Mouse (Mus musculus) heart, embryonic 15.5 days (tissue): ENCODE measurements around the gene Pigh. TPM values are rescaled to one million over a fixed set of nuclear protein-coding genes. Genes with fewer than 3 reads are reported as not detected.

Experiments
- ATAC-seq: fragments of 200-750 bp; cut with Nextera tagmentation; replicated peaks from 2 replicates; pipeline ENCODE4 v1.8.0; 2017; ENCODE audit warnings: low read depth, moderate TSS enrichment; ENCODE audit not compliant: insufficient number of reproducible peaks, insufficient read depth, low FRiP score
- H3K27ac ChIP-seq: fragments of 300-500 bp; sonication (generic); 2 replicates; pipeline ENCODE4 v1.5.1; 2015; ENCODE audit warnings: mild to moderate bottlenecking, inconsistent platforms
- H3K27me3 ChIP-seq: fragments of 300-500 bp; sonication (generic); 2 replicates; pipeline ENCODE4 v1.6.1; 2015; ENCODE audit warnings: inconsistent platforms
- H3K36me3 ChIP-seq: fragments of 300-500 bp; sonication (generic); 2 replicates; pipeline ENCODE4 v1.6.1; 2015; ENCODE audit warnings: mild to moderate bottlenecking, inconsistent platforms
- H3K4me1 ChIP-seq: fragments of 300-500 bp; sonication (generic); replicated peaks from 2 replicates; pipeline ENCODE4 v1.6.1; 2015; ENCODE audit warnings: inconsistent platforms
- H3K4me2 ChIP-seq: fragments of 300-500 bp; sonication (generic); 2 replicates; pipeline ENCODE4 v1.6.1; 2015; ENCODE audit warnings: inconsistent platforms, mild to moderate bottlenecking, moderate library complexity
- H3K4me3 ChIP-seq: fragments of 300-500 bp; sonication (generic); 2 replicates; pipeline ENCODE4 v1.5.1; 2015; ENCODE audit warnings: mild to moderate bottlenecking, inconsistent platforms
- H3K9ac ChIP-seq: fragments of 300-500 bp; sonication (generic); 2 replicates; pipeline ENCODE4 v1.6.1; 2015; ENCODE audit warnings: mild to moderate bottlenecking, inconsistent platforms
- H3K9me3 ChIP-seq: fragments of 300-500 bp; sonication (generic); replicated peaks from 2 replicates; pipeline ENCODE4 v1.6.1; 2016; ENCODE audit warnings: inconsistent platforms
- WGBS: fragments of 180-500 bp; shearing (Covaris S2); methylation state at CpG from one replicate; pipeline ENCODE4 v1.1.7; 2015; ENCODE audit warnings: mixed read lengths; 5-methylcytosine and 5-hydroxymethylcytosine counted together
- polyA plus RNA-seq: library from polyadenylated mRNA; unstranded; fragments of >200 nt; fragmentation: Nextera tagmentation; extraction: Ambion mirVana; gene quantifications from 2 replicates; pipeline ENCODE4 v1.2.1, GENCODE M21; 2015

Pigh gene
- polyA plus RNA-seq: 12.1 and 13.7 TPM in 2 replicates

DNA sequence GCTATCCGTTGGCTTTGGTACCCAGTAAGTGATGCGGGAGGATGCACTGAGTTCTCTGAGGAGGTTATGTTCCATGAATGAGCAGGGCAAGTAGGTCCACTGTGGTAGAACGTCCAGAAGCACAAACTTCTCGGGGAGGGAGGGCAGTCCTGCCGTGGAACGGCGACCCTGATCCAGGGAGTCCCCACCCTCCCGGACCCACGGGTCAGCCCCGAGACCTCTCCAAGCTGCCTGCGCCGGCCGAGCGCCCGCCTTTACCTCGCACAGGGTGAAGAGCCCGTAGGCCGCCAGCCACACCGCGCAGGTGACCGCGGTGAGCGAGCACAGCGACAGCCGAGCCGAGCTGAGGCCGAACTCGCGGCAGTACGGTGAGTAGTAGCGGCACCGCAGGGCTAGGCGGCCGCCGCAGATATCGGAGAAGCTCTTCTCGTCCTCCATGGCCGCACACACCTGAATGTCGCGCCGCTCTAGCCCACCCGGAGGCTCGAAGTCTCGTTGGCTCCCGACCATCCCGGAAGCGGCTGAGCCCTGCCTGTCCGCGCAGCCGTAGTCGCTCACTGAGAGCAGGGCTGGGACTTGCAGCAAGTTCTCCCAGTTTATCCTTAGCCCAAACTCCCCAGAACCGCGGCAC lies at the start of gene Pigh:
Gene Pigh (minus strand): TSS at position 470 of the 631 bp plus-strand sequence.
- Histone ChIP-seq H3K4me3 (peak within 1 kb of the TSS; percentile 87), H3K9me3 (no peaks in the 10 kb centered on the region), H3K4me1 (peaks cover 4% of the 10 kb centered on the region; the same call in 1 of the 2 replicates), H3K27ac (0 out of 2 replicates have a peak within 1 kb of the TSS, but pooled peaks have one; percentile 11), H3K4me2 (peak within 1 kb of the TSS; percentile 83), H3K9ac (peak within 1 kb of the TSS; percentile 82), H3K36me3 (peaks cover 4% of the 10 kb centered on the region; the same call in 1 of the 2 replicates), H3K27me3 (no peaks in the 10 kb centered on the region)
- peak; percentile 95 for ATAC-seq
- whole genome bisulfite sequencing: under 1% methylated on average over 52 of the region's 53 CpGs

DNA sequence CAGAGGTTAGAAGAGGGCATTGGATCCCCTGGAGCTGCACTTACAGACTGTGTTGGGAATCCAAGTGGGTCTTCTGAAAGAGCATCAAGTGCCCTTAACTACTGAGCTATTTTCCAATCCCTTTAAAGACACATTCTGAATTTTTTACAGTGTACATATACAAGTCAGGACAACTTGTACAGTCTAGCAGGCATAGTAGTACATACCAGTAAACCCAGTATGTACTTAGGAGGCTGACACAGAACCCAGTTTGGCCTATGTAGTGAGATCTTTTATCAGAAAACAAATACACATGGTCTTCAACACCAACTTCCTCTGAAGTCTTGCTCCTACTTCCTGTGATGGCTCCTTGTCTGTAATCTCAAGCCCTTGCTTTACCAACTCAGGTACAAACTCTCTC lies 49.5 kb upstream of the Pigh start:
- Histone ChIP-seq H3K4me3 (no peak overlapping the region), H3K27ac (no peak overlapping the region), H3K4me1 (0 out of 2 replicates have a peak, but pooled peaks cover 3% of the 10 kb centered on the region), H3K9ac (no peak overlapping the region), H3K36me3 (no peaks in the 10 kb centered on the region), H3K9me3 (no peaks in the 10 kb centered on the region), H3K27me3 (peaks cover 3% of the 10 kb centered on the region; the same call in 1 of the 2 replicates), H3K4me2 (no peak overlapping the region)
- ATAC-seq: no peak

DNA sequence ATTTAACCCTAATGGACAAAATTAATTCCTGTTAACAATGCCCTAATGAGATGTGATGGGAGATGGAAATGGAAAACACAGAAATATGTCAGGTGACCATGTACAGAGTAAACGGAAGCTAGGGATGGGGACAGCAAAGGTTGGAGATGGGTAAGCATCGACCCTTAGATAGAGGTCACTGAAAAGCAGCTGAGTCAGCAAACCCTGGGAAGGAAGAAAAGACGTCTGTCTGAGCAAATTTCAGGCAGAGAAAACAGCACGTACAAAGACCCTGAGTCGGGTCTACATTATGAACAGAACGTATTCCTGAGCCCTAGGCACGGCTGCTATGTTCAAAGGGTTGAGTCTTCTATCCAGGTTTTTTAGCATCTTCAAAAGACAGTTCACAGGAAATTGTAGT lies 47.5 kb upstream of the Pigh start:
- peaks cover 19% of the 10 kb centered on the region for H3K27me3 ChIP-seq
- no peaks in the 10 kb centered on the region for H3K9me3 ChIP-seq
- no peak overlapping the region for H3K9ac ChIP-seq
- WGBS: 85% methylated on average over 7 of the region's 7 CpGs
- ATAC-seq: no peak
- H3K4me3 ChIP-seq: no peak overlapping the region
- no peak overlapping the region for H3K27ac ChIP-seq
- H3K4me2 ChIP-seq: no peak overlapping the region
- no peaks in the 10 kb centered on the region for H3K36me3 ChIP-seq
- 0 out of 2 replicates have a peak, but pooled peaks cover 3% of the 10 kb centered on the region for H3K4me1 ChIP-seq

DNA sequence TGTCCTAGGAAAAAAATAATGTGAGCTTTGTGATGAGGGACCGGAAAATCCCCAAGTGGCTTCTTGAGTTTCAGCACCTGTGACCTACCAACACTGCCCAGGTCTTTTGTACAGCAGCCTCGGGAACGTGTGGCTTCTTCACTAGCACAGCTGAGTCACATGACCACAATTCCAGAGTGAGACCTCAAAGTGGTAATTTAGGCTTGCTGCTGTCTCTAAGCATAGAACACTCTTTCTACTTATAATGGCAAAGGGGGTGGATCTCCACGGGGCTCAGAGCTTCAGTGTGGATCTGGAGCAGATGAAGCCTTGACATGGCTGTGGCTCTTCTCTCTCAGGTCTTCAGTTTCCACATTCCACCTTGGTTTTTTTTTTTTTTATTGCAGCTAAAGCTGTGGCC lies 45.7 kb upstream of the Pigh start:
- Histone ChIP-seq H3K4me3 (no peak overlapping the region), H3K4me2 (no peak overlapping the region), H3K9me3 (no peaks in the 10 kb centered on the region), H3K27ac (no peak overlapping the region), H3K36me3 (no peaks in the 10 kb centered on the region), H3K9ac (no peak overlapping the region), H3K27me3 (peaks cover 38% of the 10 kb centered on the region), H3K4me1 (peaks cover 16% of the 10 kb centered on the region)
- no peak for ATAC-seq
- WGBS: 30% methylated on average over 4 of the region's 4 CpGs

DNA sequence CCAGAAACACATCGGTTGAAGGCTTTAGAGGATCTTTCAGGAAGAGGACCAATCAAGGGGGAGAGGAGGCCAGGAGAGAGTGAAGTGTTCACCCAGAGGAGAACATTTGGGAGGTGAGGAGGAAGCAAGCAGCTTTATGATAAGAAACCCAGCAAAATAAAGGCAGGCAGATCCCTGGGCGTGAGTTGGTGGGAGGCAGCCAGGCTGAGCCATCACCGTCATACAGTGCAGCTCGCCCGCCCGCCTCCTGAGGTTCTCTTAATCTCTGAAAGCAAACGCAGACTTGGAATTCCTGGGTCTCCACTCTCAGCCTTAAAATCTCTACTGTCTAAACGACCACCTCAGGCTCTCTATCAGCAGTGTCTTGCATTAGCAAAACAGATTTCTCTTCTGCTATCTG lies 45.2 kb upstream of the Pigh start:
- ATAC-seq: no peak
- no peak overlapping the region for H3K9ac ChIP-seq
- peaks cover 16% of the 10 kb centered on the region for H3K4me1 ChIP-seq
- H3K27me3 ChIP-seq: peaks cover 41% of the 10 kb centered on the region
- H3K4me3 ChIP-seq: no peak overlapping the region
- H3K4me2 ChIP-seq: no peak overlapping the region
- no peaks in the 10 kb centered on the region for H3K9me3 ChIP-seq
- H3K36me3 ChIP-seq: no peaks in the 10 kb centered on the region
- 22% methylated on average over 8 of the region's 8 CpGs for WGBS
- no peak overlapping the region for H3K27ac ChIP-seq

DNA sequence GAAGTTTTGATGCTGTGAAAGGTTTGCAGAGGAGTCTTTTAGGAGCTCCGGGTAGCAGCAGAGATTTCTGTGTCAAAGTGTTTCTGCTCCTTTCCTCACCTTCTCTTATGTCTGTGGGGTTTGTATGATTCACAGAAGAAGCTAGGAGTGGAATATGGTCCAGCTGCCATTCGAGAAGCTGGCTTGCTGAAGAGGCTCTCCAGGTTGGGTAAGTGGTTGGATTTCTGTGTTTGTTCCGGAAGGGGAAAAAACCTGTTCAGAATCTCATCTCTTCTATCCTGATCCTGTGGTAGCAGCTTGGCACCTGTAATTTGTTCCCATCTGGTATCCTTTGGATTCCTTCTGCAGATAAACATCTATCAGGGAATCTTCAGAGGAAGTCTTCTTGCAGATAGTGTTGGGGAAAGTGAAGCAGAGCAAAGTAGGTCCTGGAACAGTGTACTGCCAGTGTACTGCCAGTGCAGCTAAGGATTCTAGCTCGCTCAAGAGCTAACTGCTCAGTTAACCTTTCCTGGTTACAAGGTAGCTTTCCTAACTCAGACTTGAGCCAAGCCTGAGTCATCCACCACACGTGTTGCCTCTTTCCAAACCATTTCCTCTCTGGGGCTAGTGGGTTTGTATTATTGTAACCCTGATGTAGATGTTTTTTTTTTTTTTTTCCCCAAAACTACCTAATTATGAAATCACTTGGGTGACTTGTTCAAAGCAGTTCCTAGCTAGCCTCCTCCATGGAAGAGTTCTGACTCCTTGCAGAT lies 42.4 kb upstream of the Pigh start:
- Histone ChIP-seq H3K27ac (no peak overlapping the region), H3K4me2 (peak overlapping the region; percentile 82; the same call in 1 of the 2 replicates), H3K9ac (no peak overlapping the region), H3K4me3 (peak overlapping the region; percentile 47), H3K4me1 (peaks cover 16% of the 10 kb centered on the region), H3K27me3 (peaks cover 45% of the 10 kb centered on the region), H3K36me3 (no peaks in the 10 kb centered on the region), H3K9me3 (no peaks in the 10 kb centered on the region)
- no peak for ATAC-seq
- 29% methylated on average over 5 of the region's 5 CpGs for WGBS

DNA sequence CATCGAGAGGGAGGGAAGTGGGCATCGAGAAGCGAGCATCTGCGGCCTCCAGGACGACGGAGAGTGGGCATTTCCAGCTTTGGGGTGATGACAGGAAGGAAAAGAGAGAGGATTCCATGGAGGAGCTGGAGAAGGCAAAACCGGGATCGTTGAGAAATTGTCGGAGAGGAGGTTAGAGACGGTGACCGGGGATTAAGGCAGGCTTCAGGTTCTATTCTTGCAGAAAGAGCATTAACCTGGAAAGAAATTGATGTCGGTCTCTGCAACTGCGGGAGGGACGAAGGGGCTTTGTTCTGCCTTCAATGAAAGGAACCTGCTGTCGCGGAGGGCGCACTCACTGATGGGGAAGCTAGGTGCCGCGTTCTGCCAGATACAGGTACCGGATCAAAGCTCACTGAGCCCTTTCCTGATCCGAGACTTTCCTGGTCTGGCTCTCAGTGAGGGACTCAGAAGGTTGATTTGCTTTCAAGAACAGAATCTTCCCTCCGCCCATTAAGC lies 41.8 kb upstream of the Pigh start:
- ATAC-seq: no peak
- Histone ChIP-seq H3K4me1 (peaks cover 16% of the 10 kb centered on the region), H3K4me3 (peak overlapping the region; percentile 47), H3K4me2 (peak overlapping the region; percentile 82), H3K36me3 (no peaks in the 10 kb centered on the region), H3K9ac (no peak overlapping the region), H3K27me3 (peaks cover 45% of the 10 kb centered on the region), H3K9me3 (no peaks in the 10 kb centered on the region), H3K27ac (no peak overlapping the region)
- 1% methylated on average over 22 of the region's 22 CpGs for WGBS

DNA sequence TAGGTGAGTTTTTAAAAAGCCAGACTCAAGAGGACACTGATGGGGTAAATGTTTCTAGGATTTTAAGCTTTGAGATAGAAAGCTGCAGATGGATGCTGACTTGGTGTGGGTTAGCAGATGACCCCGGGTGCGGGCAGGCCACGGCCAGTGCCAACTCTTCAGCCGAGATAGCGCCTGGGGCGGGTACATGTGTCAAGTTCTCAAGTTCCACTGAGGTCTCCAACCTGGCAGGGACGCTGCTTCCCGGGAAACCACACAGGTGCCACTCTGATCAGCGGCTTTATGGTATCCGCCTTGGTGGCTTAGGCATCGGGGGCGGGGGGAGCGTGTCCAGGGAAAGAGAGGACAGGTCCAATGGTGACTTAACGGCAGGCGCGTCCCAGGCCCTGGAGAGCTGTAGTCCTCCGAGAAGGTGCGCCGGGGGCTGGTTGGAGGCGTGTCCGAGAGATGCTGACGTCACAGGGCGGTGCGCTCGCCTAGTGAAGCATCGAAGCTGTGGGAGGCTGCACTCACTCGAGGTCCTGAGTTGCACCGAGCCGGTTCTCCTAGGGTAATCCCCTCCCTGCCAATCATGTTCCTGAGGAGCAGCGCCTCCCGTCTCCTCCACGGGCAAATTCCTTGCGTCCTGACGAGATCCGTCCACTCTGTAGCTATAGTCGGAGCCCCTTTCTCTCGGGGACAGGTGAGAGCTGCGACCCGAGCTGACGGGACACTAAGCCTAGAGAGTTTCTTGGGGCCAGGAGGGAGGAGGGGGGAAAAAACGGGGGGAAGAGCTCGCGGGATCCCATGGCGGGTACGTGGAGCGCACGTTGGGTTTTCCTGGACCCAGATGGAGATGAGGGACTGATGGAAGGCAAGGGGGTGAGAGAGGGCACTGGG lies 41.1 kb upstream of the Pigh start, which contains the start of gene Arg2:
Gene Arg2 (plus strand): TSS at position 479 of the 879 bp plus-strand sequence.
- no peaks in the 10 kb centered on the region for H3K36me3 ChIP-seq
- peak within 1 kb of the TSS; percentile 47 for H3K4me3 ChIP-seq
- ATAC-seq: peak; percentile 73; the same call in 1 of the 2 replicates
- peaks cover 45% of the 10 kb centered on the region for H3K27me3 ChIP-seq
- peaks cover 16% of the 10 kb centered on the region for H3K4me1 ChIP-seq
- 1% methylated on average over 47 of the region's 47 CpGs for WGBS
- no peaks in the 10 kb centered on the region for H3K9me3 ChIP-seq
- H3K4me2 ChIP-seq: peak within 1 kb of the TSS; percentile 82
- peak within 1 kb of the TSS; percentile 15; the same call in 1 of the 2 replicates for H3K9ac ChIP-seq
- no peak within 1 kb of the TSS for H3K27ac ChIP-seq

DNA sequence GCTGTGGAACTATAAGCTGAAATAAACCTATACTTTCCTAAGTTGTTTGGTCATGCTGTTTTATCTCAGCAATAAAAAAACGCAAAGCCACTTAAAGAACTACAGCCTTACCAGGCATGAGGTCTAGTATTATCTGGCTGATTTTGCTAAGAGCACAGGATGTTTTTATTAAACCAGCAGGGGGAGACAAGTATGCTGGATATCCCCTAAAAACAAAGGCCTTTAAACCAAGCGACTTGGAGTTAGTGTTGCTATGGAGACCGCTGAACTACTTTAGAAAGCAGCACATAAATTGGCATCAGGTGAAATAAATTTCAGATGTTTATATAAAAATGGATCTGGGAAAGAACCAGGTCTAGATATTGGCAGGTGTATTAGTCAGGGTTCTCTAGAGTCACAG lies 33.4 kb upstream of the Pigh start:
- H3K27me3 ChIP-seq: no peaks in the 10 kb centered on the region

DNA sequence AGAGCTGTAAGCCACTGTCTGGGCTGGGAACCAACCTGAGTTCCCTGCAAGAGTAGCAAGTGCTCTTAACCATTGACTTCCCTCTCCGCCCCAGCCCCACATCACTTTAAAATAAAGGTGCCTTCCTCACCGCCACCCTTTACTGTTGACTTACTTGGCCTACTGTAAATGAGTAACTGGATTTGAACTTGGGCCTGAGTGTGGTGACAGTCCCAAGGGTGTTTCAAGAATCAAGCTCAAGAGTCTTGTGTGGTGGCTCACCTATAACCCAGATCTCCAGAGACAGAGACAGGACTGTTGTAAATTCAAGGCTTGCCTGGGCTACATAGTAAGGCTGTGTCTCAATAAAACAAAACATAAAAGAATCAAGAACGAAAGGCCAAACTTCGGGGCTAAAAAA lies 29.5 kb upstream of the Pigh start:
- no peak for ATAC-seq
- Histone ChIP-seq H3K27ac (no peak overlapping the region), H3K36me3 (no peaks in the 10 kb centered on the region), H3K4me3 (no peak overlapping the region), H3K9ac (no peak overlapping the region), H3K27me3 (no peaks in the 10 kb centered on the region), H3K4me1 (no peaks in the 10 kb centered on the region), H3K4me2 (no peak overlapping the region), H3K9me3 (no peaks in the 10 kb centered on the region)
- WGBS: 87% methylated on average over 4 of the region's 4 CpGs

More for the DNA sequence above, 33.4 kb upstream of the Pigh start:
- Histone ChIP-seq H3K4me2 (no peak overlapping the region), H3K4me3 (no peak overlapping the region), H3K4me1 (no peaks in the 10 kb centered on the region), H3K27ac (no peak overlapping the region), H3K9ac (no peak overlapping the region), H3K36me3 (no peaks in the 10 kb centered on the region), H3K9me3 (no peaks in the 10 kb centered on the region)
- WGBS: 35% methylated on average over 3 of the region's 3 CpGs
- no peak for ATAC-seq

DNA sequence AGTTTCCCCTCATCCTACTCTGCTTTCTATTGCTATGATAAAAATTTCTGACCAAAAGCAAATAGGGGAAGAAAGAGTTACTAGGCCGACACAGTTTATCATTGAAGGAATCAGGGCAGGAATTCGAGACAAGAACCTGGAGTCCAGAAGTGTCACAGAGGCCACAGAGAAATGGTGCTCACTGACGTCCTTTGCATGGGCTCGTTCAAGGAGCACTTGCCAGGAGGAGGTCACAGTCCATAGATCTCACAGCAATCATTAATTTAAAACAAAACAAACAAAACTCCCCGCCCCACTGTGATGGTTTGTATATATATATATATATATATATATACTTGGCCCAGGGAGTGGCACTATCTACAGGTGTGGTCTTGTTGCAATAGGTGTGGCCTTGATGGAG lies 15.9 kb upstream of the Pigh start:
- Histone ChIP-seq H3K9ac (no peak overlapping the region), H3K4me3 (no peak overlapping the region), H3K36me3 (no peaks in the 10 kb centered on the region), H3K4me2 (no peak overlapping the region), H3K27ac (no peak overlapping the region), H3K27me3 (peaks cover 3% of the 10 kb centered on the region; the same call in 1 of the 2 replicates), H3K9me3 (no peaks in the 10 kb centered on the region), H3K4me1 (no peaks in the 10 kb centered on the region)
- no peak for ATAC-seq
- WGBS: 79% methylated on average over 5 of the region's 5 CpGs
